Mouse (Mus musculus): ENCODE results near the gene B230307C23Rik. TPM values are rescaled to one million over a fixed set of nuclear protein-coding genes. Genes with fewer than 3 reads are reported as not detected.

B230307C23Rik gene
- 10 to 100 TPM; 26.3 to 43.9 TPM for total RNA-seq (2023)

DNA sequence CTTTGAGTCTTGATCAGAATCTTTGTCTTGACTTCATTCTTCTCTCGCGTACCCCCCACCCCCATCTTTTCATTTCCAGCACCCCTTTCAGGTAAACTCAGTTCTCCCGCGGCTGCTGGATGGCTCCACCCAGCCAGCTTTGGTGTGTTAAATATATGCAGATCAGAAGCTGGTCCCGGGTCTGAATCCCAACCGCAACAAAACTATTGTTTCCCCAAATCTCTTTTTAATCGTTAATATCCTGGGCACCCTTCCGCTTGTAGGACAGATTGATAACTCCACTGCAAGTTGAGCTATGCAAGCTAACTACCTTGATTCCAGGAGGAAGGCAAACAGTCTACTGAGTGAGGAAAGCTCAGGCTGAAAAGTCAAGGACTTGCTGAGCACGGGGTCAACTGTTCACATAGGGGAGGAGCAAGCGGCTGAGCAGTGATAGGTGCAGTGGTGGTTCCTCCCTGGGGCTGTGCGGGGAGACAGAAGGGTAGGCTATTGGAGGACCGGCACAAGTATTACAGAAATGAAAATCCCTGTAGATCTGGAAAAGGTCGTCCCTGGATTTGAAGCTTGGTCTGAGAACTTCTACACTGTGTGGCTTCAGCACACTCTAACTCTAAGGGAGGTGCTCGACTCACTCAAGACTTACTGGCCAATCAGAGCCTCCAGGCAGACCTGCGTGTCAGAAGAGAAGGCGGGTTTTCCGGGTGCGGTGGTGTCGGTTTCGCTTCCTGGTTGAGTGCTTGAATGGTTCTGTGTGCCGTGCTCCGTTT is at the start of gene B230307C23Rik:
Gene B230307C23Rik (plus strand): TSS at position 700 of the 767 bp plus-strand sequence.

DNA sequence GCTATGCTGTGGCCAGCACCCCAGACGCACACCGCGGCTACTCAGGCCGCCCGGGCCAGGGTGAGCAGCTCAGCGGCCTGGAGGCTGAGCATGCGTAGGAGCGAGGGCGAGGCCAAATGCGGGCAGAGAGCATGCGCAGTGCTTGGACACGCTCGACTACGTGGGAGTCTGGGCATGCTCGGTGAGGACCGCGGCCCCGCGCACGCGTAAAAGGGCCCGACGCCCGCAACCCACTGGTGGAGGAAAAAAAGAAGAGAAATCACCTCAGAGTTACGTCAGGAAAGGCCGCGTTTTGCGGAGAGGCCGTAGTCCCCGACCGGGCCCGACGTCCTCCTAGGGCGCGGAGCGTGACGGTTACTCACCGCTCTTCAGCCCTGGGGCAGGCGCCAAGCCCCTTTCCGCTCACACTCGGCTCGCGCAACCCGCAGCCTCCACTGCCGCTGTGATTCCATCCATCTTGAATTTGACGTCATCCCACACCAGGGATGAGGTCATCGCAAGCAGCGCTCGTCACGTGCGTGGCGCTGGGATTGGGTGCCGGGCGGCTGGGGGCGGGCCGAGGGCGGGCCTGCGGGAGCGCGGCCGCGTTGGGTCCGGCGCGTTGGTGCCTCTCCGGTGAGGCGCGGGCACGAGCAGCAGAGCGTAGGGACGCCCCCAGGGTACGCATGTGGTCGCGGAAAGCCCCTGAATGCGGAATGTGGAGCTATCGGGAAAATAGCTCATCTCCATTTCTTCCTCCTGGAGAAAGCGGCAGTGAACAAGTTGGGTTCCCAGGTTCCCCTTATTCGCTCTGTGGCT is 34.8 kb upstream of the B230307C23Rik start, which contains the start of the genes C2cd2 and Zbtb21:
Gene C2cd2 (minus strand): TSS at position 448 of the 798 bp plus-strand sequence.
Gene Zbtb21 (minus strand): TSS at position 472 of the 798 bp plus-strand sequence.

Other genes with a start within 250 kb of the B230307C23Rik start
- under 1 TPM in 1 of 2 experiments, not detected in 1; 0.15 TPM for gene Ripk4, start 233.5 kb upstream of the B230307C23Rik start, total RNA-seq (2023)
- 10 to 100 TPM; 38.3 to 43.2 TPM for gene Prdm15, start 145.5 kb upstream of the B230307C23Rik start, total RNA-seq (2023)
- gene C2cd2, start 34.7 kb upstream of the B230307C23Rik start, total RNA-seq (2023) = 10 to 100 TPM; 14.2 to 16.7 TPM
- gene Zbtb21, start 34.7 kb upstream of the B230307C23Rik start, total RNA-seq (2023) = 10 to 100 TPM; 69.4 to 88.1 TPM
- 10 to 100 TPM in 1 of 2 experiments, 1 to 10 TPM in 1; 7.5 to 10.2 TPM for gene A630089N07Rik, start 85.1 kb downstream of the B230307C23Rik start, total RNA-seq (2023)